Mouse (Mus musculus) layer of hippocampus, postnatal 10 days (tissue): ENCODE measurements around the gene Tmem243. TPM values are rescaled to one million over a fixed set of nuclear protein-coding genes. Genes with fewer than 3 reads are reported as not detected.
"Not testable (repeated sequence)": the region's sequence is repeated elsewhere in the genome, so short reads cannot be mapped to it uniquely, and the experiment has no call there.

ENCODE experiments used
- DNase-seq, 2 experiments: peaks; one replicate each; pipeline ENCODE4 v3.0.0; 2021; ENCODE audit warnings: low spot score in 2 of 2
- total RNA-seq, 2 experiments: library from RNA; stranded (reverse); gene quantifications; 2 replicates each; pipeline ENCODE4 v1.2.3; 2021

Tmem243 gene
- total RNA-seq, 2 experiments from 2014 or later = 6.7 to 6.8 TPM

GRCm38 (mm10) chr5:9103958-9104357 lies 3.5 kb downstream of the Tmem243 start:
- DNase-seq = no peak

GRCm38 (mm10) chr5:9106806-9107205 lies 6.3 kb downstream of the Tmem243 start:
- DNase-seq = no peak

GRCm38 (mm10) chr5:9107296-9108089 lies 7.0 kb downstream of the Tmem243 start:
- no peak for DNase-seq

- no peak for DNase-seq
Observed at GRCm38 (mm10) chr5:9108490-9108889, 8.0 kb downstream of the Tmem243 start.

DNA sequence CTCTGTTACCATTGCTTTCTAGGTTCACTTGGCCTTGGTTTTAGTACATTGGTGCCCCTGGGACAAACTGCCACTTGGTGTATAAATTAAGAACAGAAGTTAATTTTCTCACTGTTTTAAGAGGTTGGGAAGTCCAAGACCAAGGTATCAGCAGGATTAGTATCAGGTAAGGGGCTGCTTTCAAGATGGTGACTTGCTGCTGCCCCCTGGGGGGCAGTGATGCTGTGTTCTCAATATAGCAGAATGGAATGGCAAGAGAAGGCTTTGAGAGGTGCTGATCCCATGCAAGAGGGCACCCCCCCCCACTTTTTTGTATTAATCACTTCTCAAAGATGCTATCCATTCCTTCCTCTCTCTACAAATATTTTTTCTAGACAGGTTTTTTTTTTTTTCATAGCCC lies 9.1 kb downstream of the Tmem243 start:
- DNase-seq = no peak

DNA sequence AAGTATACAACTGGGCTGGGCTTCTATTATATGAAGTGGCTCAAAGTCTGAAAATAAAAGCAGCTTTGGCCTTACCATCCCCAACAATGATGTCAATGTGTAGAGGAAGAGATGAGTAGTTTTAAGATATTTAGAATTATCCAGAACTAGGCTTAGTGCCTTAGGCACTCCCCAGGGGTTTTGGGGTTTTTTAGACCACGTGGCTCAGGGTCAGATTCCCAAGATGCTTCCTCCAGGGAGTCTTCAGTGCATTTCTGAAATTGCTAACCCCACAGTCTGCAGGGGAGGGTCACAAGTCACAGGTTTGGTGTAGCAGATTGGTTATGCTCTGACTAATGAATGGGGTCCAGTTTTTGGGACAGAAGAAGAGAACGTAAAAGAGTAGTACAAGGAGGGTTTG lies 10.8 kb downstream of the Tmem243 start:
- no peak for DNase-seq

DNA sequence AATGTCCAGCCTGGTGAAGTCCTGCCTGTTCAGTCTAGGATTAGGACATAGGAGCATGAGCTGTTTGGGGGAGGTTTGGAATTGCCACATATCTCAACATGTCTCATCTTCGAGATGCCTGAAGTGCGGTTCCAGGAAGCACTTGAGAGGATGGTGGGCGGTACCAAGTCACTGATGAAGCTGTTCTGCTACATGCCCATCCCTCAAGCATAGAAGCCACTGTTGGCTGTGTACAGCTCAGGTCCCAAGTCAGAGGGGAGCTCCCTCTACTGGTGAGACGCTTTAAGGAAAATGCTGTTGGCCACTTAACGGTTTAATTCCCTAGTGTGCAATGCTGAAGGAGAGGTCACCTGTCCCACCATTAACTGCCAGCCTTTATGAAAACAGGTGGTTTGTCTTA lies 11.3 kb downstream of the Tmem243 start:
- peak; percentile 49 to 59 for DNase-seq

DNA sequence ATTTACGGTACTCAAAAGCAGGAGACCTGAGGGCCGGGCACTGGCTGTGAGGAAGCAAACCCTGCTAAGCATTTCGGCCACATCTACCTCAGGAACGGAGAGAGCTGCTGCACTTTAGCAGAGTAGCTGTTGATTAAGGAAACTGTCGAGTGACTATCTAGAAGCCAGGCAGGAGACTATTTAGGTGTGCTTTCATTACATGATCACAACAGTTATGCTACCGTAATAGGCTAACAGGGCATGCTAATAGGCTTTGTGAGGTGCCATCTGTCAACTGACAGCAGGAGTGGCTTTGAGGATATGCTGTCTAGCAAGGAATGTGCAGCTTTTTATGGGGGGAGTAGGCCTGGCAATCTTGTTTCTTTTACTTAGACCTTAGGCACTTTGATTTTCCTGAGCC lies 13.7 kb downstream of the Tmem243 start:
- DNase-seq = no peak

- DNase-seq = no peak
Observed at GRCm38 (mm10) chr5:9124134-9124533, 23.7 kb downstream of the Tmem243 start.

GRCm38 (mm10) chr5:9128566-9128965 lies 28.1 kb downstream of the Tmem243 start:
- DNase-seq = no peak

DNA sequence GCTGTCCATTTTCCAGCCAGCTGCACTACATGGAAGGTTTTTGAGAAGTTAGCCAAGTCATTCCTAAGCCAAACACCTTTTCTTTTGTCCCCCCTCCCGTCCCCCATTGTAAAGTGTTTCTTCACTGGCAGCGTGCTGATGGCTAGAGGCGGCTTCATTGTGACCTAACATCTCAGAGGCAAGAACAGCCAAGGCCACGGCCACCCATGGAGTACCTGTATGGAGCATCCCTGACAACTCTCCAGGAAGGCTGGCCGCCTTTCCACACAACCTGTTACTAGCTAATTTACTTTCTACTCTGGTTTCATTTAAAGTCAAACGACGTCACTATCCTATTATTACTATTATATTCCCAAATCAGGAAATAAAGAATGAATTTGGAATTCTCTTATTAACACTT lies 31.3 kb downstream of the Tmem243 start:
- DNase-seq = no peak

DNA sequence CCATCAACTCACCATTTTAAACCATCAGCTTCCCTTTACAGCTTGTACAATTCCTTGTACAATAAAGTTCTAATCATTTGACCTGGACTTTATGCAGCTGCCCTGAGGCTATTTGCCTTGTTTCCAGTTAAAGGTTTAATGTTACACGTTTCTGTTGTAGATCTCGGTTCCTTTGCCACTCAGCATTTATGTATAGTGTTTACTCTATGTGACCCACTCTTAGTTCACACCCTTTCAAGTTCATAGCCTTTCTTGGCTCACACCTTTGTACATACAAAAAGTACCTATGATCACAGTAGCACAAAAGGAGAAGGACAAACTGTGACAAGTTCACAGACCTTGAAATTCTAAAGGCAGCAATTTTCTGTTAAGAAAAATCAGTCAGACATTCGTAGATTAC lies 35.1 kb downstream of the Tmem243 start:
- DNase-seq = no peak

DNA sequence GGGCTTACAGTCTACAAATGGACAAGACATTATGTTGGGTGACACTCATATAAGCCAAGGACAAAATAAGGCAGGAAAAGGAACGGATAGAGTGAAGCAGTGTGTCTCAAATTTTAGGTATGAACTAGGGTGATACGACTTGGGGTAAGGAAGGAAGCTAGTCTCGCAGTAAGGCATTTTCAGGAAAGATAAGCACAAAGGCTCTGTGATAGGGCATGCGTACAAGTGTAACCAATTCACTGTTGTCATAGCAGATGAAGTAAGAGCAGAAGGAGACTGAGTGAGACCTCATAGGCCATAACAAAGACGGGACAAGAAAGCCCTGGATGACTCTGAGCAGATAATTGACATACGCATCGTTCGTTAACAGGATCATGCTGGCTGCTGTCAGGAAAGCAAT lies 40.3 kb downstream of the Tmem243 start:
- DNase-seq = no peak

DNA sequence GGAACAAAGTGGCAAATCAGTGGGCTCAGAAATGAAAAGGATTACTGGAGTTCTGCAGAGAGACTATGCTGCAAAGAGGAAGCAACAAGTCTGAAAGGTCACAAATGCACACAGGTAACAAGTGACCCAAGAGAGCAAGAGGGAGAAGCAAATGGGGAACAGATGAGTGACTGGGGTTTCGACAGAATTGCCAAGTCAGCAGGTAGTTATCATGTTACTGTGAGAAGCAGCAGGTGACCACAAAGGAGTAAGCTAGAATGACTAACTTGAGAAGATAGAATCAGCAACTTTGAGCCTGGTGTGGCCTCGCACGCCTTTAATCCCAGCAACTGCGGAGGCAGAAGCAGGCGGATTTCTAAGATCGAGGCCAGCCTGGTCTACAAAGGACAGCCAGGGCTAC lies 41.9 kb downstream of the Tmem243 start:
- DNase-seq = no peak

DNA sequence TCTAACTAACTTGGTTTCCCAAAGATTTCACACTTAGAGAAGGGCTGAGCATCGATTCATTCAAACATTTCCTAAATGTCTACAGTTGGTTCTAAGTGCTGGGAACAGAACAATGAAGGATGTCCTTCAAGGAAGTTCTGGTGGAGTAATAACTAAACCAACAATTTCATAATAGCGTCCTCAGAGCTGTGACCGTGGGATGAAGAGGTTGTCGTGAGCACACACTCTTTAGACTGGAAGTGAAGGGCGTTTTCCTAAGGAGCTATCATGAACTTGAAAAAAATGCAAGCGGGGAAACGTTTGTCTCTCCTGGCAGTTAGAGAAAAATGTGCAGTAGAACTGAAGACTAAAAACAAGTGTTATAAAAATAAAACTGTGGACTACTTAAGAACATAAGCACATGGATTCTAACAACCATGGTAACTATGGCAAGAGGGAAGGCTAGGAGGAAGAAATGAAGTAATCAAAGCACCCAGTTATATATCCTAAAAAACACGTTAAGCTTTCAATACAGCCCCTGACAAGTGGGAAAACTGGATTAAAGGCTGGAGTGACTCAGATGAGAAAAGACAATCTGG lies 48.9 kb downstream of the Tmem243 start:
- no peak for DNase-seq

GRCm38 (mm10) chr5:9156746-9157145 lies 56.3 kb downstream of the Tmem243 start:
- no peak for DNase-seq

GRCm38 (mm10) chr5:9157336-9157735 lies 56.9 kb downstream of the Tmem243 start:
- DNase-seq = no peak

DNA sequence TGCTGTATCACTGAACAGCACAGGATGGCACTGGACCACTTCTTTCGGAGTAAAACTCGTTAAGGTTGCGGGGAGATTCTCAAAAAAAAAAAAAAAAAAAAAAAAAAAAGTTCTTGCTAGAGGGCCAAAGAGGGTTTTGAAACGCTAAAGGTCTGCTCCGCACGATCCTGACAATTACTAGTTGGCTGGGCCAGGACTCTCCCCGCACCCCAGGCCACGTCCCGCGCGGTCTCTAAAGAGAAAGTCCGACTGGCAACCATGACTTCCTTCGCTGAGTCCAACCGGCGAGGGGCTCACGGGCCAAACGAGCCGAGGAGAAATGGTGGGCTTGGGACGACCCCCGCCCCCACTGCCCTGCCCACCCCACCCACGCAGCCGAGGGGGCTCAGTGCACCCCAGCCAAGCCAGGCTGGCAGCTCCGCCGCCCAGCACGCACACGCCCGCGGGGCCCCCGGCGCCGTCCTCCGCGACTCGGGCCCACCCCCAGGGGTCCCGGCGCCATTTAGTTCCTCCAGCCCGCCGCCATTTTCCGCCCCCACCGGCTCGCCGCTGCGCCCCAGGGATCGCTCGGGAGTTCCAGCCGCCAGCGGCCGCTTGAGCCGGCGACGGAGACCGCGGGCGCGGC lies 60.5 kb downstream of the Tmem243 start:
- peak in 1 of 2 experiments; percentile 61 for DNase-seq

GRCm38 (mm10) chr5:9161456-9162041 lies 61.1 kb downstream of the Tmem243 start, which contains the start of gene Dmtf1:
Gene Dmtf1, minus strand, starts transcription at chr5:9161776.
- DNase-seq = peak; percentile 86 to 90

- DNase-seq = peak; percentile 22 to 25
Observed at GRCm38 (mm10) chr5:9162088-9162487, 61.6 kb downstream of the Tmem243 start.

DNA sequence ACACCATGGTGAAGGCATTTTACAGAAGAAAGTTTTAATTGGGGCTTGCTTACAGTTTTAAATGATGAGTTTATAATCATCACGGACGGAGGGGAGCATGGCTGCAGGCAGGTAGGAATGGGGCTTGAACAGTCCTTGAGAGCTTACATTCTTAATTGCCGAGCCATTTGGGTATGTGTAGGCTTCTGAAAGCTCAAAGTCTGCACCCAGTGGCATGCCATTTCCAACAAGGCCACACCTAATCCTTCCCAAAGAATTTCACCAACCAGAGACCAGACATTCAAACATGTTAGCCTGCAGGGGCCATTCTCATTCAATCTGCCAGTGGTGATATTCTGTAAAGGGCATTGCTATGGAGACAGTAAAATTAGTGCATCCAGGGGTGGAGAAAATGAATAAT lies 62.9 kb downstream of the Tmem243 start:
- DNase-seq = no peak

- DNase-seq = not testable (repeated sequence)
Observed at GRCm38 (mm10) chr5:9165151-9165550, 64.7 kb downstream of the Tmem243 start.
